Mouse (Mus musculus) CH12.LX (cell line): ENCODE measurements around the gene Agtr2. TPM values are rescaled to one million over a fixed set of nuclear protein-coding genes. Genes with fewer than 3 reads are reported as not detected.
"Not testable (repeated sequence)": the region's sequence is repeated elsewhere in the genome, so short reads cannot be mapped to it uniquely, and the experiment has no call there.

ENCODE experiments used
- DNase-seq: peaks from one replicate; pipeline ENCODE4 v3.0.0-alpha.2; 2013; ENCODE audit errors: extremely low read depth
- H3K27ac ChIP-seq: 2 replicates; pipeline ENCODE4 v1.5.1; 2012; ENCODE audit warnings: low read depth, mild to moderate bottlenecking, control low read depth, moderate library complexity; ENCODE audit not compliant: insufficient read depth
- H3K27me3 ChIP-seq: replicated peaks from 2 replicates; pipeline ENCODE3; 2012; ENCODE audit warnings: inconsistent platforms
- H3K36me3 ChIP-seq, 2 experiments: replicated peaks in 1 of 2; 2 replicates each; pipeline versions ENCODE3 to v1.6.1; 2012; ENCODE audit warnings: inconsistent platforms in 1 of 2, low read length in 1 of 2, mild to moderate bottlenecking in 1 of 2, mixed read lengths in 1 of 2, moderate library complexity in 1 of 2; ENCODE audit not compliant: control insufficient read depth in 1 of 2, insufficient read depth in 1 of 2
- H3K4me1 ChIP-seq, 2 experiments: 2 replicates each; pipeline ENCODE4 v1.6.1; 2012; ENCODE audit warnings: inconsistent platforms in 1 of 2, moderate library complexity in 1 of 2; ENCODE audit not compliant: insufficient read depth in 2 of 2, control insufficient read depth in 1 of 2
- H3K4me2 ChIP-seq: 2 replicates; pipeline ENCODE4 v1.6.1; 2012; ENCODE audit warnings: low read depth, mild to moderate bottlenecking, control low read depth; ENCODE audit not compliant: poor library complexity, insufficient read depth, severe bottlenecking
- H3K4me3 ChIP-seq, 3 experiments: fragments of 150-350 bp in 1 of 3; sonication (generic) in 1 of 3; replicated peaks in 1 of 3; 2 replicates each; pipeline versions ENCODE3 to v1.5.1; 2011 to 2012; ENCODE audit warnings: low read depth in 2 of 3, low read length in 2 of 3, mild to moderate bottlenecking in 2 of 3, moderate library complexity in 2 of 3, control low read depth in 1 of 3, improper control_type of control experiment in 1 of 3, inconsistent platforms in 1 of 3, mixed read lengths in 1 of 3; ENCODE audit not compliant: poor library complexity in 1 of 3
- H3K79me2 ChIP-seq: replicated peaks from 2 replicates; pipeline ENCODE4 v1.6.1; 2012; ENCODE audit warnings: mild to moderate bottlenecking, moderate library complexity; ENCODE audit not compliant: control insufficient read depth, poor library complexity, insufficient read depth, severe bottlenecking; ENCODE audit errors: extremely low read depth
- H3K9ac ChIP-seq: 2 replicates; pipeline ENCODE4 v1.6.1; 2012; ENCODE audit warnings: low read depth, mild to moderate bottlenecking, control low read depth, moderate library complexity; ENCODE audit not compliant: insufficient read depth
- H3K9me3 ChIP-seq: replicated peaks from 2 replicates; pipeline ENCODE3; 2012; ENCODE audit warnings: low read length, inconsistent platforms, mixed read lengths
- CHD1 ChIP-seq: IDR thresholded peaks from 2 replicates; pipeline ENCODE4 v1.6.1; 2012; ENCODE audit warnings: low read depth, low read length, improper control_type of control experiment, inconsistent platforms
- CHD2 ChIP-seq: IDR thresholded peaks from 2 replicates; pipeline ENCODE4 v1.6.1; 2011; ENCODE audit warnings: low read length, improper control_type of control experiment
- CTCF ChIP-seq, 2 experiments: IDR thresholded peaks in 1 of 2; conservative IDR thresholded peaks in 1 of 2; 2 replicates each; pipeline ENCODE4 v1.5.1; 2011 to 2012; ENCODE audit warnings: low read depth in 2 of 2, low read length in 2 of 2, improper control_type of control experiment in 1 of 2, inconsistent platforms in 1 of 2, mild to moderate bottlenecking in 1 of 2, moderate library complexity in 1 of 2
- ETS1 ChIP-seq: conservative IDR thresholded peaks from 2 replicates; pipeline ENCODE4 v1.6.1; 2012; ENCODE audit warnings: low read depth, mild to moderate bottlenecking, inconsistent platforms, low read length, improper control_type of control experiment, moderate library complexity
- IRF4 ChIP-seq: IDR thresholded peaks from 2 replicates; pipeline ENCODE4 v1.6.1; 2014; ENCODE audit warnings: low read depth, mild to moderate bottlenecking, inconsistent platforms, low read length, improper control_type of control experiment
- JUN ChIP-seq: IDR thresholded peaks from 2 replicates; pipeline ENCODE4 v1.6.1; 2011; ENCODE audit warnings: low read depth, mild to moderate bottlenecking, low read length, improper control_type of control experiment, moderate library complexity; ENCODE audit not compliant: insufficient read depth
- MYC ChIP-seq: IDR thresholded peaks from 2 replicates; pipeline ENCODE4 v1.6.1; 2011; ENCODE audit warnings: low read depth, mild to moderate bottlenecking, improper control_type of control experiment, low read length
- NRF1 ChIP-seq: IDR thresholded peaks from 2 replicates; pipeline ENCODE4 v1.6.1; 2014; ENCODE audit warnings: low read depth, mild to moderate bottlenecking, inconsistent platforms, low read length, improper control_type of control experiment, moderate library complexity
- POLR2A ChIP-seq: IDR thresholded peaks from 2 replicates; pipeline ENCODE4 v1.6.1; 2011; ENCODE audit warnings: low read depth, mild to moderate bottlenecking, improper control_type of control experiment, low read length
- POLR2AphosphoS2 ChIP-seq: IDR thresholded peaks from 2 replicates; pipeline ENCODE4 v1.6.1; 2011; ENCODE audit warnings: low read depth, low read length, improper control_type of control experiment
- RAD21 ChIP-seq: IDR thresholded peaks from 2 replicates; pipeline ENCODE4 v1.6.1; 2011; ENCODE audit warnings: low read depth, mild to moderate bottlenecking, low read length, improper control_type of control experiment, moderate library complexity
- RCOR1 ChIP-seq: conservative IDR thresholded peaks from 2 replicates; pipeline ENCODE4 v1.6.1; 2012; ENCODE audit warnings: low read depth, mild to moderate bottlenecking, inconsistent platforms, low read length, improper control_type of control experiment
- SMC3 ChIP-seq: IDR thresholded peaks from 2 replicates; pipeline ENCODE4 v1.6.1; 2011; ENCODE audit warnings: low read depth, low read length, improper control_type of control experiment
- TCF12 ChIP-seq: IDR thresholded peaks from 2 replicates; pipeline ENCODE4 v1.6.1; 2014; ENCODE audit warnings: low read depth, mild to moderate bottlenecking, inconsistent platforms, low read length, improper control_type of control experiment
- USF1 ChIP-seq: IDR thresholded peaks from 2 replicates; pipeline ENCODE4 v1.6.1; 2014; ENCODE audit warnings: low read depth, mild to moderate bottlenecking, inconsistent platforms, low read length, improper control_type of control experiment
- USF2 ChIP-seq: conservative IDR thresholded peaks from 2 replicates; pipeline ENCODE4 v1.6.1; 2011; ENCODE audit warnings: low read depth, low read length, improper control_type of control experiment
- ZC3H11A ChIP-seq: IDR thresholded peaks from 2 replicates; pipeline ENCODE4 v1.6.1; 2012; ENCODE audit warnings: low read depth, mild to moderate bottlenecking, inconsistent platforms, low read length, improper control_type of control experiment
- dilution Hi-C: fragments of 300-500 bp; cut with MboI; formaldehyde crosslinking; loops from 2 replicates; pipeline ENCODE4 v1.14.3; 2020; ENCODE audit warnings: low sequenced_read_pairs; ENCODE audit not compliant: extremely low pct_unique_long_range_greater_than_20kb, extremely low pct_ligation_motif_present
- in situ Hi-C: fragments of 300-500 bp; cut with MboI; formaldehyde crosslinking; loops from 3 replicates; pipeline ENCODE4 v1.14.3; 2019; ENCODE audit warnings: low sequenced_read_pairs, low pct_ligation_motif_present, low pct_unique_long_range_greater_than_20kb, mixed read lengths
- polyA plus RNA-seq: library from polyadenylated mRNA; unstranded; fragments of >175 nt; gene quantifications from 2 replicates; pipeline ENCODE4 v1.2.1, GENCODE M21; 2012; ENCODE audit warnings: low read depth; ENCODE audit not compliant: insufficient read length
- total RNA-seq, 2 experiments: library from RNA; depleted of rRNA; stranded (reverse); fragments of 300-350 nt in 1 of 2; fragments of >200 nt in 1 of 2; gene quantifications; 2 replicates each; pipeline ENCODE4 v1.2.3; 2012 to 2014

The Agtr2 gene
- total and polyA plus RNA-seq, 3 experiments: not detected

DNA sequence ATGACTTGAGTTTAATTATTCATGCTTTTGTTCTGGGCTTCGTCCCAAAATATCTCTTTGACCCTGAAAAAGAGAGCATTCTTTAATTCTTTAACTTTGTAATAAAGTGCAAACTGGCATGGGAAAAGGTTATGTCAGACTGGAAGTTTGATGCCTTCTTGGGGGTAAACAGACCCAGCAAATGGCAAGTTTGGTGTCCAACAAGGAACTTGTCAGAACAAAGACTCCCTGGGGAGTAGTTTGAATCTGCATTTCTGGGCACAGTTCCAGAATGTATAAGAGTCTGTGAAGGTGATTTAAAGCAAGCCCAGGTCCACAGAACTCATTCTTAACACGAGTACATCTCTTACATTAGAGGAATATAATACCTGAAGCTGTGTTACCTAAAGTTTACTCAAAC, 3.8 kb downstream of the Agtr2 start:
- Histone ChIP-seq H3K9ac (no peak overlapping the region), H3K4me2 (no peak overlapping the region), H3K4me3 (no peak overlapping the region), H3K27ac (no peak overlapping the region), H3K27me3 (no peaks in the 10 kb centered on the region), H3K9me3 (peaks cover 2% of the 10 kb centered on the region), H3K4me1 (no peaks in the 10 kb centered on the region), H3K36me3 (no peaks in the 10 kb centered on the region), H3K79me2 (no peaks in the 10 kb centered on the region)
- dilution Hi-C loops: no loop called here
- in situ Hi-C loops: no loop called here
- no peak for TF ChIP-seq MYC
- TF ChIP-seq POLR2AphosphoS2: no peak
- TF ChIP-seq JUN: no peak
- no peak for TF ChIP-seq CHD2
- TF ChIP-seq CHD1: no peak
- TF ChIP-seq POLR2A: no peak
- no peak for TF ChIP-seq TCF12
- no peak for TF ChIP-seq ZC3H11A
- no peak for TF ChIP-seq RAD21
- no peak for TF ChIP-seq USF2
- TF ChIP-seq IRF4: no peak
- no peak for TF ChIP-seq SMC3
- no peak for TF ChIP-seq RCOR1
- TF ChIP-seq USF1: no peak
- no peak for DNase-seq

DNA sequence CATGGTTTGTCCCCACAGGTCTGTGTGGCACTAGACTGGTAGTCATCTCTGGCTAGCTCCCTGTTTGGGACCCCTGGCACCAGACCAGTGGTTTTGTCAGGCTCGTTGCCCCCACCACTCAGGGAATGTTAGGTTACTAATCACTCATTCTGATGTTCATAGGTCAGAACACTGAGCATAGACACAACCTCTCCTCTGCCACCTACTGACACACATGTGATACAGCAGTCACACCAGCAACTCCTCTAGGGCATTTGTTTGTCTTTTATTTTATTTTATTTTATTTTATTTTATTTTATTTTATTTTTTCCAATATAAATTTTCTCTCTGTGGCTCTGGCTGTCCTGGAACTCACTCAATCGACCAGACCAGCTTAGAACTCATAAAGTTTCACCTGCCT, 15.9 kb downstream of the Agtr2 start:
- no peaks in the 10 kb centered on the region for H3K9me3 ChIP-seq
- no peaks in the 10 kb centered on the region for H3K36me3 ChIP-seq
- H3K9ac ChIP-seq: no peak overlapping the region
- H3K27ac ChIP-seq: no peak overlapping the region
- no peak for DNase-seq
- dilution Hi-C loops (no loop called here), in situ Hi-C loops (no loop called here)
- H3K4me3 ChIP-seq: no peak overlapping the region
- H3K4me1 ChIP-seq: no peaks in the 10 kb centered on the region
- H3K4me2 ChIP-seq: no peak overlapping the region
- H3K27me3 ChIP-seq: no peaks in the 10 kb centered on the region
- TF ChIP-seq ETS1: no peak
- TF ChIP-seq SMC3: peak; percentile 17; the same call in 1 of the 2 replicates
- peak in 1 of 2 experiments; percentile 47; a peak in 2 of 4 replicates for TF ChIP-seq CTCF (conservative IDR thresholded peaks at IDR 0.05 in 1 of 2, IDR thresholded peaks at IDR 0.05 in 1 of 2; ENCODE audit: low read depth in 2 of 2, low read length in 2 of 2)
- no peak for TF ChIP-seq NRF1
- TF ChIP-seq, all 38 proteins: peak for 2
- H3K79me2 ChIP-seq: no peaks in the 10 kb centered on the region

DNA sequence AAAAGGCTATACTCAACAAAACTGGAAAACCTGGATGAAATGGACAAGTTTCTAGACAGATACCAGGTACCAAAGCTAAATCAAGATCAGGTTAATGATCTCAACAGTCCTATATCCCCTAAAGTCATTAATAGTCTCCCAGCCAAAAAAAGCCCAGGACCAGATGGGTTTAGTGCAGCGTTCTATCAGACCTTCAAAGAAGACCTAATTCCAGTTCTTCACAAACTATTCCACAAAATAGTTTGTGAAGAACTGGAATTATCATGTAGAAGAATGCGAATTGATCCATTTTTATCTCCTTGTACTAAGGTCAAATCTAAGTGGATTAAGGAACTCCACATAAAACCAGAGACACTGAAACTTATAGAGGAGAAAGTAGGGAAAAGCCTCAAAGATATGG, 23.0 kb downstream of the Agtr2 start:
- DNase-seq, H3K4me3 ChIP-seq, H3K4me2 ChIP-seq, H3K79me2 ChIP-seq, H3K27ac ChIP-seq, H3K9ac ChIP-seq, H3K9me3 ChIP-seq, H3K36me3 ChIP-seq, H3K27me3 ChIP-seq, in situ Hi-C loops, dilution Hi-C loops, H3K4me1 ChIP-seq: not testable (repeated sequence)
